Comparison of ENCODE assay signal across 16 mouse cellular contexts in the genomic region with DNA sequence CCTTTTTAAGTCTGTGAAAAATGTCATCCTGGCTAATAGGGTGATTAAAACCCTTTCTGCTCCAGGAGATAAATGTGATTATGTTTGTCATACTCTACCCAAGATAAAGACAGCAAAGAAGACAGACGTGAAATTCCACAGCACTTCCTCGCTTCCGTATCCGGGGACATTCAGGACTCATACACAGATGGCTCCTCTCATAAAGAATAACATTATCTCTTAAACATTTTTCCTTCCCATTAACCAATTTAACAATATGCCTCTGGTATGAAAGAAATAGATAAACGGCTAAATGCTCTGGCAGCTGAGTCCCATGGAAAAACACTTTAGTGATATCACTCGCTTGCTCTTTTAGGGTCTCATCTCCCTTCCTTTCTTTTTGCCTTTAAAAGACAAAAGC. TPM values are rescaled to one million over a fixed set of nuclear protein-coding genes. Genes with fewer than 3 reads are reported as not detected.
DNase-seq lines count a peak whose midpoint lies in the region; ATAC-seq and TF ChIP-seq lines count a peak whose summit lies in the region.
"Had no signal": no experiment of that assay in that cellular context is flagged by ENCODE, and none has a peak within 500 bp of the region (broad histone marks: within the 10 kb centered on the region; RNA-seq: fewer than 3 reads in every experiment).

No protein-coding gene starts in this region.

- H3K4me2 ChIP-seq in hindbrain, embryonic 15.5 days: no peak overlapping the region
- H3K4me2 ChIP-seq in hindbrain, postnatal 0 days (ENCODE audit: low read depth, low read length): no peak overlapping the region
- peak overlapping the region; percentile 41 for H3K4me2 ChIP-seq in liver, embryonic 12.5 days
- H3K4me2 ChIP-seq in myocyte (ENCODE audit: low read depth): peak overlapping the region; percentile 20
- H3K4me2 ChIP-seq: limb, embryonic 12.5 days had no signal

- no peak overlapping the region for H3K4me3 ChIP-seq in hindbrain, embryonic 15.5 days
- no peak overlapping the region for H3K4me3 ChIP-seq in hindbrain, postnatal 0 days (ENCODE audit: low read length)
- H3K4me3 ChIP-seq in megakaryocyte, embryonic 14.5 days (replicated peaks): peak overlapping the region; percentile 88
- H3K4me3 ChIP-seq in liver, embryonic 12.5 days: no peak overlapping the region
- H3K4me3 ChIP-seq in myocyte: no peak overlapping the region
- H3K4me3 ChIP-seq: erythroblast, embryonic 14.5 days; limb, embryonic 12.5 days had no signal

- no peak overlapping the region for H3K9ac ChIP-seq in hindbrain, embryonic 15.5 days
- no peak overlapping the region for H3K9ac ChIP-seq in hindbrain, postnatal 0 days (replicated peaks; ENCODE audit: low read length)
- no peak overlapping the region for H3K9ac ChIP-seq in liver, embryonic 12.5 days
- H3K9ac ChIP-seq: limb, embryonic 12.5 days had no signal

- no peak for TF ChIP-seq POLR2A in myocyte (IDR thresholded peaks at IDR 0.05; ENCODE audit: insufficient read length, low read depth)

- H3K27ac ChIP-seq in hindbrain, embryonic 15.5 days (replicated peaks): peak overlapping the region; percentile 30; the same call in 1 of the 2 replicates
- H3K27ac ChIP-seq in hindbrain, postnatal 0 days: no peak overlapping the region
- H3K27ac ChIP-seq in liver, embryonic 12.5 days: 0 out of 2 replicates have a peak overlapping the region, but pooled peaks have one; percentile 32
- H3K27ac ChIP-seq: limb, embryonic 12.5 days had no signal

- H3K27me3 ChIP-seq in hindbrain, embryonic 15.5 days: peaks cover 8% of the 10 kb centered on the region; the same call in 1 of the 2 replicates
- H3K27me3 ChIP-seq in hindbrain, postnatal 0 days (ENCODE audit: insufficient read depth, low read length): peaks cover 6% of the 10 kb centered on the region; the same call in 1 of the 2 replicates
- no peaks in the 10 kb centered on the region for H3K27me3 ChIP-seq in megakaryocyte, embryonic 14.5 days (replicated peaks)
- H3K27me3 ChIP-seq in liver, embryonic 12.5 days (replicated peaks): peaks cover 21% of the 10 kb centered on the region; the same call in 1 of the 2 replicates
- H3K27me3 ChIP-seq in myocyte (ENCODE audit: control insufficient read depth, insufficient read depth, insufficient read length): peaks cover 4% of the 10 kb centered on the region

- no peak for ATAC-seq in hindbrain, embryonic 15.5 days (ENCODE audit: low FRiP score, low read depth)
- ATAC-seq in hindbrain, postnatal 0 days: no peak
- no peak for ATAC-seq in megakaryocyte, adult 5-6 weeks (ENCODE audit: poor library complexity, severe bottlenecking)
- ATAC-seq in liver, embryonic 12.5 days: no peak
- ATAC-seq: forebrain, embryonic 16.5 days; lung, postnatal 0 days had no signal

- no peak for DNase-seq in hindbrain, postnatal 0 days (ENCODE audit: low spot score)
- no peak for DNase-seq in gastrocnemius, postnatal 25 days
- DNase-seq: cerebellum, adult 18-20 months; cerebellum, postnatal 36 days; heart, adult 11 months had no signal

- no peaks in the 10 kb centered on the region for H3K79me2 ChIP-seq in myocyte (ENCODE audit: control insufficient read depth, insufficient read depth)

- no peak overlapping the region for H3ac ChIP-seq in myocyte (ENCODE audit: control insufficient read depth, insufficient read length)

- TF ChIP-seq CTCF in hindbrain, postnatal 0 days (IDR thresholded peaks at IDR 0.05; ENCODE audit: low read depth): no peak

- 0 out of 2 replicates have a peak, but pooled peaks cover 3% of the 10 kb centered on the region for H3K36me3 ChIP-seq in hindbrain, embryonic 15.5 days
- 0 out of 2 replicates have a peak, but pooled peaks cover 5% of the 10 kb centered on the region for H3K36me3 ChIP-seq in hindbrain, postnatal 0 days (ENCODE audit: insufficient read depth, low read length)
- peaks cover 63% of the 10 kb centered on the region for H3K36me3 ChIP-seq in megakaryocyte, embryonic 14.5 days (replicated peaks; ENCODE audit: low read length)
- H3K36me3 ChIP-seq in liver, embryonic 12.5 days: peaks cover 18% of the 10 kb centered on the region
- H3K36me3 ChIP-seq in myocyte (ENCODE audit: control insufficient read depth, insufficient read depth): no peaks in the 10 kb centered on the region

- H3K9me3 ChIP-seq in hindbrain, embryonic 15.5 days: no peaks in the 10 kb centered on the region
- no peaks in the 10 kb centered on the region for H3K9me3 ChIP-seq in hindbrain, postnatal 0 days (ENCODE audit: low read length)
- H3K9me3 ChIP-seq in megakaryocyte, embryonic 14.5 days: no peaks in the 10 kb centered on the region
- no peaks in the 10 kb centered on the region for H3K9me3 ChIP-seq in liver, embryonic 12.5 days (replicated peaks)
- H3K9me3 ChIP-seq: limb, embryonic 12.5 days had no signal

- H3K4me1 ChIP-seq in hindbrain, embryonic 15.5 days (replicated peaks): peaks cover 15% of the 10 kb centered on the region
- H3K4me1 ChIP-seq in hindbrain, postnatal 0 days (ENCODE audit: insufficient read depth, low read length): no peaks in the 10 kb centered on the region
- H3K4me1 ChIP-seq in megakaryocyte, embryonic 14.5 days: peaks cover 98% of the 10 kb centered on the region
- H3K4me1 ChIP-seq in liver, embryonic 12.5 days: peaks cover 35% of the 10 kb centered on the region

- 61% methylated on average over 6 of the region's 6 CpGs for WGBS in hindbrain, embryonic 15.5 days
- WGBS in hindbrain, postnatal 0 days: 68% methylated on average over 6 of the region's 6 CpGs
- WGBS in liver, embryonic 12.5 days (ENCODE audit: insufficient replicate concordance): 37% methylated on average over 6 of the region's 6 CpGs

TF ChIP-seq in myocyte, 11 proteins besides CTCF, POLR2A, EP300 and RAD21:
- TF ChIP-seq SRF (IDR thresholded peaks at IDR 0.05; ENCODE audit: control insufficient read depth, insufficient read length, low read depth): no peak

RNA-seq across cellular contexts. Expression of a gene that starts 11.5 kb away (rescaled TPM):
- polyA plus RNA-seq in hindbrain, embryonic 15.5 days (2015; fragmentation: Nextera tagmentation; extraction: Ambion mirVana): not detected in 2 replicates
- 0.84 and 1.5 TPM in 2 replicates for total RNA-seq in hindbrain, postnatal 0 days (2014; rRNA removed)
- not detected in 2 replicates for polyA plus RNA-seq in hindbrain, postnatal 0 days (2015; fragmentation: Nextera tagmentation; extraction: Ambion mirVana)
- polyA plus RNA-seq in megakaryocyte, embryonic 14.5 days (2012; ENCODE audit: insufficient read depth, low replicate concordance): not detected in 2 replicates
- 0.25 TPM in 1 of 2 replicates, not detected in the other for total RNA-seq in megakaryocyte, adult 5-6 weeks (2015)
- 0.11 TPM in 1 of 2 replicates, not detected in the other for total RNA-seq in megakaryocyte, adult 5-6 weeks (2017)
- not detected in 2 replicates for polyA plus RNA-seq in liver, embryonic 12.5 days (2016; fragmentation: Nextera tagmentation; extraction: Ambion mirVana)
- polyA plus RNA-seq in myocyte (2012; fragmentation: generic; extraction: Trizol): 0.06 TPM
- under 1 TPM in 1 of 2 experiments, not detected in 1; 0.48 TPM for total RNA-seq in gastrocnemius, postnatal 25 days (2021)
- polyA plus RNA-seq: erythroblast, embryonic 14.5 days; forebrain, embryonic 16.5 days; heart, postnatal 0 days; kidney, embryonic 16.5 days; limb, embryonic 12.5 days; lung, postnatal 0 days had no signal

RNA-seq across cellular contexts. Expression of a gene that starts 33.0 kb away (rescaled TPM):
- polyA plus RNA-seq in hindbrain, embryonic 15.5 days (2015; fragmentation: Nextera tagmentation; extraction: Ambion mirVana): 106 and 111 TPM in 2 replicates
- 57.0 and 67.1 TPM in 2 replicates for total RNA-seq in hindbrain, postnatal 0 days (2014; rRNA removed)
- polyA plus RNA-seq in hindbrain, postnatal 0 days (2015; fragmentation: Nextera tagmentation; extraction: Ambion mirVana): 134 and 147 TPM in 2 replicates
- polyA plus RNA-seq in megakaryocyte, embryonic 14.5 days (2012; ENCODE audit: insufficient read depth, low replicate concordance): 14.4 and 50.8 TPM in 2 replicates
- 39.9 and 40.9 TPM in 2 replicates for total RNA-seq in megakaryocyte, adult 5-6 weeks (2015)
- 27.0 and 30.4 TPM in 2 replicates for total RNA-seq in megakaryocyte, adult 5-6 weeks (2017)
- polyA plus RNA-seq in liver, embryonic 12.5 days (2016; fragmentation: Nextera tagmentation; extraction: Ambion mirVana): 52.6 and 52.8 TPM in 2 replicates
- 80.9 TPM for polyA plus RNA-seq in myocyte (2012; fragmentation: generic; extraction: Trizol)
- total RNA-seq in gastrocnemius, postnatal 25 days (2021): 100 to 1,000 TPM; 139 to 141 TPM

Comparison
In these comparisons a context has a peak if more than half of its experiments do, and no peak if none do; other contexts are left out.
1. H3K4me2 ChIP-seq: peak in liver, embryonic 12.5 days (single experiment) and myocyte (single experiment); none in hindbrain, embryonic 15.5 days (single experiment) and hindbrain, postnatal 0 days (single experiment).